Mouse (Mus musculus) ES-Bruce4 (cell line): ENCODE results near the gene Ceacam18. TPM values are rescaled to one million over a fixed set of nuclear protein-coding genes. Genes with fewer than 3 reads are reported as not detected.

Experiments used
- H3K27ac ChIP-seq: 2 replicates; pipeline ENCODE4 v1.5.1; 2012; ENCODE audit warnings: low read length, inconsistent platforms; ENCODE audit not compliant: insufficient read depth
- H3K27me3 ChIP-seq: 2 replicates; pipeline ENCODE4 v1.6.1; 2012; ENCODE audit warnings: mild to moderate bottlenecking, low read length, inconsistent platforms; ENCODE audit not compliant: control insufficient read depth, poor library complexity, insufficient read depth, severe bottlenecking
- H3K36me3 ChIP-seq: 2 replicates; pipeline ENCODE4 v1.6.1; 2012; ENCODE audit warnings: inconsistent platforms, mild to moderate bottlenecking, low read length, moderate library complexity; ENCODE audit not compliant: control insufficient read depth, poor library complexity, insufficient read depth, severe bottlenecking
- H3K4me1 ChIP-seq: one replicate; pipeline ENCODE4 v1.8.1; 2011; ENCODE audit warnings: low read length; ENCODE audit not compliant: control insufficient read depth, insufficient read depth
- H3K4me3 ChIP-seq: 2 replicates; pipeline ENCODE4 v1.5.1; 2011; ENCODE audit warnings: low read depth, mild to moderate bottlenecking, low read length
- H3K9ac ChIP-seq: 2 replicates; pipeline ENCODE4 v1.6.1; 2012; ENCODE audit warnings: low read depth, mild to moderate bottlenecking, inconsistent platforms; ENCODE audit not compliant: poor library complexity, severe bottlenecking
- H3K9me3 ChIP-seq: replicated peaks from 2 replicates; pipeline ENCODE4 v1.6.1; 2012; ENCODE audit warnings: mild to moderate bottlenecking, low read length, inconsistent platforms; ENCODE audit not compliant: control insufficient read depth, poor library complexity, insufficient read depth, severe bottlenecking
- CTCF ChIP-seq: IDR thresholded peaks from one replicate; pipeline ENCODE4 v1.8.1; 2011; ENCODE audit warnings: low read depth, low read length
- EP300 ChIP-seq: IDR thresholded peaks from 2 replicates; pipeline ENCODE4 v1.6.1; 2011; ENCODE audit warnings: low read depth, low read length; ENCODE audit not compliant: insufficient read depth
- POLR2A ChIP-seq: IDR thresholded peaks from one replicate; pipeline ENCODE4 v1.8.1; 2011; ENCODE audit warnings: low read length; ENCODE audit not compliant: insufficient read depth
- polyA plus RNA-seq: library from polyadenylated mRNA; stranded (reverse); fragments of >200 nt; gene quantifications from 2 replicates; pipeline ENCODE4 v1.2.4, GENCODE M21; 2011; ENCODE audit warnings: low read depth; ENCODE audit not compliant: missing spikeins, insufficient read depth, insufficient read length

Gene Ceacam18
- polyA plus RNA-seq, 1 experiment: not detected

DNA sequence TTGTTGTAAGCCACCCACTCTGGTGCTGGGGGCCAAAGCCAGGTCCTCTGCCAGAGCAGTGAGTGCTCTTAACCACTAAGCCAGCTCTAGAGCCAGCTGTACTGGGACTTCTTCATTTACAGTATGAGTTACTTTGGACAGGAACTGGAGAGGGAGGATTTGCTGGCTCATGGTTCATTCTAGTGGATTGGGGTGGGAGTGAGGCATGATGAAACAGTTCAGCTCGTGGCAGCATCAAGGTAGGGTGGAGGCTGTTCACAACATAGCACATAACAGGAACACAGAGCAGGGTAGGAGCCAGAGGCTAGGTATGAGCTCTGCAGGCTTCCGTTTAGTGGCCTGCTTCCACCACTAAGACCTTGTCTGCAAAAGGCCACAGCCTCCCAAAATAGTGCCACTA is 1.7 kb downstream of the Ceacam18 start:
- Histone ChIP-seq H3K27me3 (no peaks in the 10 kb centered on the region), H3K36me3 (no peaks in the 10 kb centered on the region), H3K9ac (no peak overlapping the region), H3K4me3 (no peak overlapping the region), H3K9me3 (no peaks in the 10 kb centered on the region), H3K27ac (no peak overlapping the region), H3K4me1 (no peaks in the 10 kb centered on the region)
- TF ChIP-seq POLR2A: no peak
- no peak for TF ChIP-seq CTCF
- no peak for TF ChIP-seq EP300

DNA sequence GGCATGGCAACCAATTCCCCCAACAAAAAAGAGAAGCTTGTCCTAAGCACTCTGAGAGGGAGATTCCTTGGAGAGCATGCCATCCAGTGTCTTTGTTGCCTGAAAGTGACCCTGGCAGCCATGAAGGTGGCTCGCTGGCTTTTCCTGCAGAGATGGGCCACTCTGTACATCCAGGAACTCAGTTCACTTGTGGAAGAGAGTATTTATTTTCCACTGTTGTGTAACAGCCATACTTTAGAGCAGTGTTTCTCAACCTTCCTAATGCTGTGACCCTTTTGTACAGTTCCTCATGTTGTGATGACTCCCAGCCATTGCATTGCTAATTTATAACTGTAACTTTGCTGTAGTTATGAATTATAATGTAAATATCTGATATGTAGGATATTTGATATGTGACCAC is 2.6 kb downstream of the Ceacam18 start:
- Histone ChIP-seq H3K9ac (no peak overlapping the region), H3K27me3 (no peaks in the 10 kb centered on the region), H3K4me3 (no peak overlapping the region), H3K27ac (no peak overlapping the region), H3K9me3 (no peaks in the 10 kb centered on the region), H3K36me3 (no peaks in the 10 kb centered on the region), H3K4me1 (no peaks in the 10 kb centered on the region)
- TF ChIP-seq POLR2A (no peak), CTCF (no peak), EP300 (no peak)

DNA sequence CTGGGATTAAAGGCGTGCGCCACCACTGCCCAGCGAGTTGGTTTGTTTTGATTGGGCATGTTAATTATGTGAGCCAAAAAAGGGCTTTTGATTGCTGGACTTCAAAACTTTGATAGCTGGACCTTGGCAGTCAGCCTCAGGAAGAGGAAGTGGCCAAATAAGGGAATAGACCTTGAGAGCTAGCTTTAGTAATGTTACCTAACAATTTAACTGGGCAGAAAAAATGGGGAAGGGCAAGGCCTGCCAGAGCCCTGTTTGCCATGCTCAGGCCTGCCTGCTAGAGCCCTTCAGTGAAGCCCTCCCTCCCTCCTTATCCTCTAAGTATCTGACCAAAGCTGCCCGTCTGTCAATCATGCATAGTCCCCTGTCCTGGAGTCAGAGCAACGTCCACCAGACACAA is 8.1 kb downstream of the Ceacam18 start:
- Histone ChIP-seq H3K27ac (no peak overlapping the region), H3K4me3 (no peak overlapping the region), H3K4me1 (no peaks in the 10 kb centered on the region), H3K9ac (no peak overlapping the region), H3K9me3 (no peaks in the 10 kb centered on the region), H3K36me3 (no peaks in the 10 kb centered on the region), H3K27me3 (no peaks in the 10 kb centered on the region)
- TF ChIP-seq POLR2A: no peak
- no peak for TF ChIP-seq EP300
- no peak for TF ChIP-seq CTCF

DNA sequence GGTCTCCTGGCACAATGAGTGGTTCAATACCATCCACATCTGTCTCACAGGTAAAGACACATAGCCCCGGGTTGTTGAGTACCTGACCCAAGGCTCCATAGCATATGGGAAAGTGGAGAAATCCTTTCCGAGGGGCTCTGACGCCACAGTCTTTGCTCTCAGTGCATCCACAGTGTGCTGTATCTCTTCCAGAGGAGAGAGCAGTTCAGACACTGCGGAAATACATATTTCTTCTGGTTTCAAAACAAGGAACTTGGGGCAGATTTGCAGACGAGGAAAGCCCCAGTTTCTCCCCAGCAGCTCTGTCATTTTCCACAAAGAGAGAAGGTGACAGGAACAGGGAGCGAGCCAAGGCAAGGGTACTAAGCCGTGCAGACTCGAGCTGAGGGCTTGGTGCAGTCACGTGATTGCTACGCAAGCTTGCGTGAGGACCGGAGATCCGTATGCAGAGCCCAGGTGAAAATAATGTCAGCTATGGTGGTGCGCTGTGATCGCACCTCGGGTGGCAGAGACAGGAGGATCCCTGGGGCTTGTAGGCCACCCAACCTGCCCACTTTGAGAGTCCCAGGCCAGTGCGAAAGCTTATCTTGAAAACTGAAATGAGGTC is 8.6 kb downstream of the Ceacam18 start:
- H3K27me3 ChIP-seq: no peaks in the 10 kb centered on the region
- H3K27ac ChIP-seq: no peak overlapping the region
- no peaks in the 10 kb centered on the region for H3K36me3 ChIP-seq
- TF ChIP-seq POLR2A (no peak), EP300 (no peak), CTCF (no peak)
- no peaks in the 10 kb centered on the region for H3K4me1 ChIP-seq
- H3K9me3 ChIP-seq: no peaks in the 10 kb centered on the region
- H3K9ac ChIP-seq: no peak overlapping the region
- H3K4me3 ChIP-seq: no peak overlapping the region

DNA sequence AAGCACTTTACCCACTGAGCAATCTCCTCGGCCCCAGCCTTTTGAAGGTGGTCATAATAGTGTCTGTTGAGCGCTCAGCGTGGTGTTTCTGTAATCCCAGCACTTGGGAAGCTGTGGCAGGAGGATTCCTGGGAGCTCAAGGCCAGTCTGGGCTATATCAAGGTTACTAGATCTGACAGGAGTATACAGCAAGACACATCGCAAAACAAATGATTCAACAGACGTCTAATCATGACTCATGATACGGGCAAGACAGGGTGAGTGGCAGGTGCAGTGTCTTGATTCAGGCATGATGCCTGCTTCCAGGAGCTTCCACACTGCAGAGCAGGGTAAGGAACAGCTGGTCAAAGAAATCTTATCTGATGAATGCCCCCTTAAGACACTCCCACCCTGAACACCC is 18.2 kb downstream of the Ceacam18 start:
- Histone ChIP-seq H3K4me3 (no peak overlapping the region), H3K9ac (no peak overlapping the region), H3K4me1 (no peaks in the 10 kb centered on the region), H3K9me3 (no peaks in the 10 kb centered on the region), H3K27ac (no peak overlapping the region), H3K27me3 (no peaks in the 10 kb centered on the region), H3K36me3 (no peaks in the 10 kb centered on the region)
- no peak for TF ChIP-seq EP300
- no peak for TF ChIP-seq CTCF
- no peak for TF ChIP-seq POLR2A

DNA sequence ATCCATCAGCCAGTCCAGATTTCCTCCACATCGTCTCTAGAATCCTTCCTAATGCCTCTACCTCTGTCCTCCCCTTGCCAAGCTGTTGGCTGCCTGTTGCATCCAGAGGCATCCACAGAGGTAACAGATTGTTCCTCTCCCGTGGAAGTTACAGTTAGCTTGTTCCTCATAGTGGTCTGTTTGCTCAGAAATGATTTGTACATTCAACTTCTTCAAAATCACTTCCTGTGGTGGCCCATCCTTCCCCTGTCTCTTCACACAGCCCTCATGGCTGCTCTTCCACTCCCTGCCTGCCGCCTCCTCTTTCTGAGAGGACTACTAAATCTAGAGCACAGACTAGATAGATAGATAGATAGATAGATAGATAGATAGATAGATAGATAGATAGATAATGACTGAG is 20.0 kb downstream of the Ceacam18 start:
- TF ChIP-seq POLR2A (no peak), EP300 (no peak), CTCF (no peak)
- H3K9ac ChIP-seq: no peak overlapping the region
- no peaks in the 10 kb centered on the region for H3K4me1 ChIP-seq
- H3K36me3 ChIP-seq: no peaks in the 10 kb centered on the region
- H3K9me3 ChIP-seq: no peaks in the 10 kb centered on the region
- no peaks in the 10 kb centered on the region for H3K27me3 ChIP-seq
- no peak overlapping the region for H3K27ac ChIP-seq
- no peak overlapping the region for H3K4me3 ChIP-seq

DNA sequence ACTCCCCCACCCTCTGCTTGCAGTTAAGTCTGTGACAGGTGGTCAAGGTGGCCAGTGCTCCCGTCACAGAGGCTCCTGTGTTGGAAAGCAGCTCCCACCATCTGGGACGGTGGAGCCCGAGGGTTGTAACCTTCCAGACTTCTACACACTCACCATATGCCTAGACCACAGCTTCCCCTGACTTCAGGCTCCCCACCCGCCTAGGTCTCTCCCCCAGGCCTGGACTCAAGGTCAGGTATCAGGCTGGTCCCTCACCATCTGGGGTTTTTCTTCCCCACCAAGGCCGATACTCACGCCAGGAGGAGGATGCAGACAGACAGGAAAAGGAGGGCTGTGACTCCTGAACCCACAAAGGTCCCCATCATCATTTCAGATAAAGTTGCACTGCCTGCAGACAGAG is 21.7 kb downstream of the Ceacam18 start:
- TF ChIP-seq CTCF (no peak), EP300 (no peak), POLR2A (no peak)
- Histone ChIP-seq H3K9ac (no peak overlapping the region), H3K4me1 (no peaks in the 10 kb centered on the region), H3K36me3 (no peaks in the 10 kb centered on the region), H3K27me3 (no peaks in the 10 kb centered on the region), H3K27ac (no peak overlapping the region), H3K9me3 (no peaks in the 10 kb centered on the region), H3K4me3 (no peak overlapping the region)
